Mouse (Mus musculus) liver (tissue): ENCODE measurements around the gene Pnn.
"Not testable (repeated sequence)": the region's sequence is repeated elsewhere in the genome, so short reads cannot be mapped to it uniquely, and the experiment has no call there.

ENCODE experiments used
- DNase-seq: peaks from one replicate; pipeline ENCODE4 v3.0.0-alpha.2; 2020; ENCODE audit warnings: mixed read lengths

Gene Pnn

DNA sequence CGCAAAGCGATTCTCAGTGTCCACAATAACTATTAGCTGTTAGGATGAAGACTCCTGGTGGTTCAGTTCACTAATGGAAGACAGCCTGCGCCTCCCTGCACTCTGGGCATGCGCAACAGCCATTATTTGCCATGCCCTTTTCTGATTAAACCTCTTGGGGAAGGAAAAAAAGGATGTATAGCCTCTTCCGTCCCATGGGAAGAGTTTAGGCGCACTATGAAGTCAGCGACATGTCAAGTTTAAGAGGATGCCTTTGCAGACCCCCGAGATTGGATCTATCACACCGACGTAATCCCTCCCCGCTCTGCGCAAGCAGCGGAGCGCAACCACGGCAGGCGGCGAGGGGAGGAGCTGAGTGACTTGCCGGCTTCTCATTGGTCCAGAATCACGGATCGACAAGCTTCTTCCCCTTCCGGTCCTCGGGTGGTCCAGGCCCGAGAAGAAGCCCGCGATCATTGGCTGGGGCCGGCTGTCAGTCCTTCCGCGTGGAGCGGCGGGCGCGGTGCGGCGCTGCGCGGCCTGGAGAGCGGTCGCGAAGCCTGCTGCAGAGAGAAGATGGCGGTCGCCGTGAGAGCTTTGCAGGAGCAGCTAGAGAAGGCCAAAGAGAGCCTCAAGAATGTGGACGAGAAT, at the start of gene Pnn:
Gene Pnn (plus strand): TSS at position 437 of the 630 bp plus-strand sequence.
- peak; percentile 97 for DNase-seq

GRCm38 (mm10) chr12:59017970-59018369, 48.7 kb upstream of the Pnn start:
- DNase-seq, result peak; percentile 17

DNA sequence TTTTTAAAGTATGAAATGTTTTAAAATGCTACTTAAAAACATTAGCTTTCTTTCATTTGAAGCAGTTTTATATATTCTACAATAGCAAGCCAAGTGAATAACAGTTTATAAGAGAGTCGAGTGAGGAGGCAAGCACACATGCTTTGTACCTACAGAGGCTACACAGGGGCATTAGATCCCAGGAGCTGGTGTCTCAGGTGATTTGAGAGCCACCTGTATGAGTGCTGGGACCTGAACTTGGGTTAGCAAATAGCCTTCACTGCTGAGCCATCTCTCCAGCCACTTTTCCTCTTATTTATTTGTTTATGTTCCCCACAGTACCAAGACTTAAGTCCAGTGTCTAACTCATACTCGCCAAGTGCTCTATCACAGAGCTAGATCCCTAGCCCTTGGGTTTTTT, 46.8 kb upstream of the Pnn start:
- no peak for DNase-seq

DNA sequence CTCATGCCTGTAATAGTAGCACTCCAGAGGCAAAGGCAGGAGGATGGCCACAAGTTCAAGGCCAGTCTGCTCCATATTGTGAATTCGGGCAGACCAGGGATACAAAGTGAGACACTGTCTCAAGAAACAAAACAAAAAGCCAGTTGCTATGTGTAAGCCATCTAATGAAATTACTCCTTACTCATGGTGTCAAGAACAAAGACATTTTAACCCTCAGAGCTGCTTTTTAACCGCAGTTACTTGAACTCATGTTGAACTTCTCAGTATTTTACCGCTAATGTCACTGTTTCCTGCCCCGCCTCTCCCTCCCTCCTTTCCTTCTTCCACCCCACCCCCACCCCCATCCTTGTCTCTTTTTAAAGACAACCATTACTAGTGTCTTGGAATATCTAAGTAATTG, 45.4 kb upstream of the Pnn start:
- no peak for DNase-seq

- DNase-seq, result peak; percentile 50
Measured at GRCm38 (mm10) chr12:59032101-59032500, 34.6 kb upstream of the Pnn start.

- no peak for DNase-seq
Measured at GRCm38 (mm10) chr12:59039162-59039970, 27.3 kb upstream of the Pnn start.

GRCm38 (mm10) chr12:59039971-59040844, 26.5 kb upstream of the Pnn start:
- DNase-seq, result peak; percentile 83

GRCm38 (mm10) chr12:59040851-59041250, 25.8 kb upstream of the Pnn start:
- DNase-seq, result no peak

GRCm38 (mm10) chr12:59052470-59052869, 14.2 kb upstream of the Pnn start:
- DNase-seq, result no peak

GRCm38 (mm10) chr12:59053166-59053565, 13.5 kb upstream of the Pnn start:
- DNase-seq, result peak; percentile 22

- no peak for DNase-seq
Measured at GRCm38 (mm10) chr12:59053976-59054375, 12.7 kb upstream of the Pnn start.

- DNase-seq, result no peak
Measured at GRCm38 (mm10) chr12:59055196-59055850, 11.4 kb upstream of the Pnn start.

GRCm38 (mm10) chr12:59056222-59056621, 10.5 kb upstream of the Pnn start:
- DNase-seq, result no peak

GRCm38 (mm10) chr12:59058242-59058641, 8.4 kb upstream of the Pnn start:
- not testable (repeated sequence) for DNase-seq

- DNase-seq, result no peak
Measured at GRCm38 (mm10) chr12:59060322-59060721, 6.4 kb upstream of the Pnn start.

- peak; percentile 84 for DNase-seq
Measured at GRCm38 (mm10) chr12:59060993-59061595, 5.6 kb upstream of the Pnn start, which contains the start of gene Trappc6b. Trappc6b (minus strand) TSS chr12:59061472.

DNA sequence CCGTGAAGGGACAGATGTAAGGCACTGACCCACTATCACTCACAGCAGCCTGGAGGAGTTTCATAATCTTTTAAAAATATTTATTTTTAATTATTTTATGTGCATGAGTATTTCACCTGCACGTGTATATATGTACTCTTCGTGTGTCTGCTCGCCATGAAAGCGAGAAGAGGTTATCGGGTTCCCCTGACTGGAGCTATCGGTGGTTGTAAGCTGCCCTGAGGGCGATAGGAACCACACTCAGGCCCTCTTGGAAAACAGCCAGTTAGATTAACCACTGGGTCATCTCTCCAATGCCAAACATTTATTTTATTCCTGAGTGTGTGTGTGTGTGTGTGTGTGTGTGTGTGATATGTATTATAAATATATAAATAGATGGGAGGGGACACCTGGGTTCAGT, 1.8 kb upstream of the Pnn start:
- DNase-seq, result no peak

DNA sequence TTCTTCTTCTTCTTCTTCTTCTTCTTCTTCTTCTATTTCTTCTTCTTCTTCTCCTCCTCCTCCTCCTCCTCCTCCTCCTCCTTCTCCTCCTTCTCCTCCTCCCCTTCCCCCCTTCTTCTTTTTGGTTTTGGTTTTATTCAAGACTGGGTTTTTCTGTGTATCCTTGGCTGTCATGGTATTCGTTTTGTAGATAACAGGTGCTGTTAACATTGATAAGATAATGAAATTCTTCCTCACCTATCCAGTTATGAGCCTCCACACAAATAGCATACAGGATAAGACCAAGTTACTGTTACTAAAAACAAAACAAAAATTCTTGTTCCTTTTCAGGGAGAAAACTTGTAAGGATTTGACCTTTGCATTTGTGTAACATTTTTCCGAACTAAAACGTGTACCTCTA, 908 bp upstream of the Pnn start:
- DNase-seq, result no peak

GRCm38 (mm10) chr12:59067095-59067494, 411 bp downstream of the Pnn start:
- peak; percentile 39 for DNase-seq

DNA sequence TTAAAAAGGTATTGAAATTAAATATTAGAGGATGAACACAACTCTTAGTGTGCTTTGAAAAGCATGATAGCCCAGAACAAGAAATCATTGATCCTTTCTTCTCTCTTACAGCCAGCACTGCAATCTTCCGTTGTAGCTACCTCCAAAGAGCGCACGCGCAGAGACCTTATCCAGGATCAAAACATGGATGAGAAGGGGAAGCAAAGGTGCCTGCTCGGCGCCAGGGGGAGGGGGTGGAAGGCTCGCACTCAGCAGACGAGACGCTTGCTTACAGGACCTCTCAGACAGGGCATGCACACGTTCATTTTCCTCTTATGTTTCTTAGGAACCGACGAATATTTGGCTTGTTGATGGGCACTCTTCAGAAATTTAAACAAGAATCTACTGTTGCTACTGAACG, 2.1 kb downstream of the Pnn start:
- no peak for DNase-seq

DNA sequence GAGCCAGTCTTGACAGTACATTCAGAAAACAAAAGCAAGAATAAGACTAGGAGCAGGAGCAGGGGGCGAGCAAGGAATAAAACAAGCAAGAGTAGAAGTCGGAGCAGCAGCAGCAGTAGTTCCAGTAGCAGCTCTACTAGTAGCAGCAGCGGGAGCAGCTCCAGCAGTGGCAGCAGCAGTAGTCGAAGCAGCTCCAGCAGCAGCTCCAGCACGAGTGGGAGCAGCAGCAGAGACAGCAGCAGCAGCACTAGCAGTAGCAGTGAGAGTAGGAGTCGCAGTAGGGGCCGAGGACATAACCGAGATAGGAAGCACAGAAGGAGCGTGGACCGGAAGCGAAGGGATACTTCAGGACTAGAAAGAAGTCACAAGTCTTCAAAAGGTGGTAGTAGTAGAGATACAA, 5.6 kb downstream of the Pnn start:
- DNase-seq, result no peak

GRCm38 (mm10) chr12:59074052-59074451, 7.4 kb downstream of the Pnn start:
- DNase-seq, result no peak
